Mouse (Mus musculus) intestine, embryonic 16.5 days (tissue): ENCODE measurements around the gene Ece1. TPM values are rescaled to one million over a fixed set of nuclear protein-coding genes. Genes with fewer than 3 reads are reported as not detected.

Source experiments
- ATAC-seq: fragments of 200-750 bp; cut with Nextera tagmentation; 2 replicates; pipeline ENCODE4 v1.8.0; 2017; ENCODE audit warnings: moderate TSS enrichment, moderate library complexity
- H3K27ac ChIP-seq: fragments of 300-500 bp; sonication (generic); 2 replicates; pipeline ENCODE4 v1.5.1; 2014; ENCODE audit warnings: mild to moderate bottlenecking, low read length
- H3K27me3 ChIP-seq: fragments of 300-500 bp; sonication (generic); replicated peaks from 2 replicates; pipeline ENCODE4 v1.6.1; 2014; ENCODE audit warnings: low read length, control low read depth, mixed read lengths; ENCODE audit not compliant: control insufficient read depth, insufficient read depth
- H3K36me3 ChIP-seq: fragments of 300-500 bp; sonication (generic); 2 replicates; pipeline ENCODE4 v1.6.1; 2014; ENCODE audit warnings: low read length, control low read depth; ENCODE audit not compliant: control insufficient read depth, insufficient read depth
- H3K4me1 ChIP-seq: fragments of 300-500 bp; sonication (generic); 2 replicates; pipeline ENCODE4 v1.6.1; 2014; ENCODE audit warnings: low read length, control low read depth, mixed read lengths; ENCODE audit not compliant: control insufficient read depth, insufficient read depth
- H3K4me2 ChIP-seq: fragments of 300-500 bp; sonication (generic); 2 replicates; pipeline ENCODE4 v1.6.1; 2014; ENCODE audit warnings: low read depth, low read length, control low read depth
- H3K4me3 ChIP-seq: fragments of 300-500 bp; sonication (generic); 2 replicates; pipeline ENCODE4 v1.5.1; 2014; ENCODE audit warnings: mild to moderate bottlenecking, low read length
- H3K9ac ChIP-seq: fragments of 300-500 bp; sonication (generic); 2 replicates; pipeline ENCODE4 v1.6.1; 2014; ENCODE audit warnings: low read depth, low read length
- H3K9me3 ChIP-seq: fragments of 300-500 bp; sonication (generic); 2 replicates; pipeline ENCODE4 v1.6.1; 2016; ENCODE audit warnings: low read length, control low read depth; ENCODE audit not compliant: control insufficient read depth
- WGBS: fragments of 180-500 bp; shearing (Covaris S2); extraction: QIAGEN DNeasy Blood & Tissue Kit; methylation state at CpG from one replicate; pipeline ENCODE4 v1.1.7; 2014; 5-methylcytosine and 5-hydroxymethylcytosine counted together
- polyA plus RNA-seq: library from polyadenylated mRNA; unstranded; fragments of >200 nt; fragmentation: Nextera tagmentation; extraction: Ambion mirVana; gene quantifications from 2 replicates; pipeline ENCODE4 v1.2.1, GENCODE M21; 2015

Ece1 gene
- polyA plus RNA-seq, 1 experiment from 2014 or later = 56.0 TPM

GRCm38 (mm10) chr4:137904956-137905551, 43.0 kb downstream of the Ece1 start:
- Histone ChIP-seq H3K9ac (no peak overlapping the region), H3K27me3 (no peaks in the 10 kb centered on the region), H3K9me3 (no peaks in the 10 kb centered on the region), H3K4me2 (no peak overlapping the region), H3K36me3 (no peaks in the 10 kb centered on the region), H3K27ac (peak overlapping the region; percentile 61), H3K4me1 (peaks cover 34% of the 10 kb centered on the region), H3K4me3 (no peak overlapping the region)
- WGBS = 50% methylated on average over 13 of the region's 13 CpGs
- peak; percentile 38 for ATAC-seq

GRCm38 (mm10) chr4:137907979-137908378, 45.9 kb downstream of the Ece1 start:
- Histone ChIP-seq H3K9ac (0 out of 2 replicates have a peak overlapping the region, but pooled peaks have one; percentile 11), H3K36me3 (peaks cover 4% of the 10 kb centered on the region; the same call in 1 of the 2 replicates), H3K9me3 (no peaks in the 10 kb centered on the region), H3K27ac (no peak overlapping the region; the same call in 1 of the 2 replicates), H3K4me3 (no peak overlapping the region), H3K4me2 (no peak overlapping the region), H3K4me1 (peaks cover 35% of the 10 kb centered on the region), H3K27me3 (no peaks in the 10 kb centered on the region)
- 57% methylated on average over 13 of the region's 13 CpGs for WGBS
- ATAC-seq = peak; percentile 24; the same call in 1 of the 2 replicates

GRCm38 (mm10) chr4:137908489-137908888, 46.5 kb downstream of the Ece1 start:
- Histone ChIP-seq H3K27ac (peak overlapping the region; percentile 66), H3K4me2 (no peak overlapping the region), H3K27me3 (no peaks in the 10 kb centered on the region), H3K4me3 (no peak overlapping the region), H3K9ac (peak overlapping the region; percentile 33; the same call in 1 of the 2 replicates), H3K4me1 (peaks cover 40% of the 10 kb centered on the region), H3K36me3 (peaks cover 4% of the 10 kb centered on the region; the same call in 1 of the 2 replicates), H3K9me3 (no peaks in the 10 kb centered on the region)
- 53% methylated on average over 7 of the region's 7 CpGs for WGBS
- peak; percentile 59 for ATAC-seq

- WGBS = 77% methylated on average over 4 of the region's 4 CpGs
- Histone ChIP-seq H3K4me1 (peaks cover 44% of the 10 kb centered on the region), H3K4me3 (no peak overlapping the region), H3K9ac (peak overlapping the region; percentile 33; the same call in 1 of the 2 replicates), H3K36me3 (peaks cover 4% of the 10 kb centered on the region; the same call in 1 of the 2 replicates), H3K9me3 (no peaks in the 10 kb centered on the region), H3K27ac (peak overlapping the region; percentile 66; the same call in 1 of the 2 replicates), H3K4me2 (no peak overlapping the region), H3K27me3 (no peaks in the 10 kb centered on the region)
- ATAC-seq = 0 out of 2 replicates have a peak, but pooled peaks have one; percentile 0
These were observed 46.9 kb downstream of the Ece1 start for GRCm38 (mm10) chr4:137908915-137909314.

- Histone ChIP-seq H3K4me2 (no peak overlapping the region), H3K27me3 (no peaks in the 10 kb centered on the region), H3K4me3 (no peak overlapping the region), H3K9me3 (no peaks in the 10 kb centered on the region), H3K9ac (peak overlapping the region; percentile 33; the same call in 1 of the 2 replicates), H3K27ac (no peak overlapping the region), H3K4me1 (peaks cover 45% of the 10 kb centered on the region), H3K36me3 (peaks cover 4% of the 10 kb centered on the region; the same call in 1 of the 2 replicates)
- WGBS = 50% methylated on average over 4 of the region's 4 CpGs
- ATAC-seq = no peak
These were observed 47.4 kb downstream of the Ece1 start for GRCm38 (mm10) chr4:137909471-137909870.

GRCm38 (mm10) chr4:137910382-137911009, 48.5 kb downstream of the Ece1 start:
- ATAC-seq = no peak
- no peak overlapping the region for H3K4me3 ChIP-seq
- no peaks in the 10 kb centered on the region for H3K9me3 ChIP-seq
- H3K27me3 ChIP-seq = no peaks in the 10 kb centered on the region
- H3K27ac ChIP-seq = no peak overlapping the region
- 93% methylated on average over 5 of the region's 5 CpGs for WGBS
- H3K4me2 ChIP-seq = no peak overlapping the region
- no peak overlapping the region for H3K9ac ChIP-seq
- H3K4me1 ChIP-seq = peaks cover 35% of the 10 kb centered on the region
- peaks cover 4% of the 10 kb centered on the region; the same call in 1 of the 2 replicates for H3K36me3 ChIP-seq

- 86% methylated on average over 8 of the region's 8 CpGs for WGBS
- ATAC-seq = no peak
- H3K9me3 ChIP-seq = no peaks in the 10 kb centered on the region
- no peak overlapping the region for H3K4me3 ChIP-seq
- no peak overlapping the region for H3K9ac ChIP-seq
- peaks cover 35% of the 10 kb centered on the region for H3K4me1 ChIP-seq
- H3K27me3 ChIP-seq = no peaks in the 10 kb centered on the region
- H3K27ac ChIP-seq = no peak overlapping the region
- H3K36me3 ChIP-seq = peaks cover 4% of the 10 kb centered on the region; the same call in 1 of the 2 replicates
- no peak overlapping the region for H3K4me2 ChIP-seq
These were observed 49.6 kb downstream of the Ece1 start for GRCm38 (mm10) chr4:137911657-137912056.

GRCm38 (mm10) chr4:137912768-137913305, 50.8 kb downstream of the Ece1 start:
- peak overlapping the region; percentile 72 for H3K9ac ChIP-seq
- H3K9me3 ChIP-seq = no peaks in the 10 kb centered on the region
- peak overlapping the region; percentile 20; the same call in 1 of the 2 replicates for H3K27ac ChIP-seq
- ATAC-seq = no peak
- peak overlapping the region; percentile 59 for H3K4me3 ChIP-seq
- peaks cover 41% of the 10 kb centered on the region for H3K4me1 ChIP-seq
- peak overlapping the region; percentile 100 for H3K4me2 ChIP-seq
- 48% methylated on average over 12 of the region's 13 CpGs for WGBS
- peaks cover 4% of the 10 kb centered on the region; the same call in 1 of the 2 replicates for H3K36me3 ChIP-seq
- no peaks in the 10 kb centered on the region for H3K27me3 ChIP-seq

- peak overlapping the region; percentile 59 for H3K4me3 ChIP-seq
- no peaks in the 10 kb centered on the region for H3K9me3 ChIP-seq
- peak overlapping the region; percentile 72 for H3K9ac ChIP-seq
- H3K4me2 ChIP-seq = peak overlapping the region; percentile 100
- H3K4me1 ChIP-seq = peaks cover 40% of the 10 kb centered on the region
- peaks cover 4% of the 10 kb centered on the region; the same call in 1 of the 2 replicates for H3K36me3 ChIP-seq
- peak; percentile 78 for ATAC-seq
- peak overlapping the region; percentile 20; the same call in 1 of the 2 replicates for H3K27ac ChIP-seq
- 2% methylated on average over 49 of the region's 54 CpGs for WGBS
- H3K27me3 ChIP-seq = no peaks in the 10 kb centered on the region
These were observed 51.5 kb downstream of the Ece1 start for GRCm38 (mm10) chr4:137913321-137914057.
